Mouse (Mus musculus) ZHBTc4 (cell line): Measurements from ENCODE around the gene Slc30a7.

Experiments
- DNase-seq: peaks from one replicate; pipeline ENCODE4 v3.0.0-alpha.2; 2011; ENCODE audit warnings: low read depth, low spot score

Slc30a7 gene

DNA sequence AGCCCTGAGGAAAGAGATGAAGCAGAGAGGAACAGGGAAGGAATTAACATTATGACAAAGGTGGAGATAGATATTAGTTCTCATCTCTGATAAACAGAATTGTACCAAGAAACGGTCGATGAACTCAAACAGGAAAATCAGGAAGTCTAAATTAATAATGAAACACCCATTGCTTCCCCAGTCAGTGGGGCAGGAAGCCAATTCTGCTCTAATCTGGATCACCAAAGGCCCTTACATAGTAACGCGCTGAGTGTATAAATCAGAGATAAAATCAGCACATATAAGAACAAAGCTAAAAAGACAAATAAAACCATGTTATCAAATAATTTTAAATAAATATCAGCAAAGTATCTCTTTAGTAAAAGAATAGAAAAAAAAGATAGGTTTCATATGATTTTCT, 15.1 kb downstream of the Slc30a7 start:
- no peak for DNase-seq

- DNase-seq: no peak
These were observed 21.9 kb downstream of the Slc30a7 start for GRCm38 (mm10) chr3:115985183-115985892.

DNA sequence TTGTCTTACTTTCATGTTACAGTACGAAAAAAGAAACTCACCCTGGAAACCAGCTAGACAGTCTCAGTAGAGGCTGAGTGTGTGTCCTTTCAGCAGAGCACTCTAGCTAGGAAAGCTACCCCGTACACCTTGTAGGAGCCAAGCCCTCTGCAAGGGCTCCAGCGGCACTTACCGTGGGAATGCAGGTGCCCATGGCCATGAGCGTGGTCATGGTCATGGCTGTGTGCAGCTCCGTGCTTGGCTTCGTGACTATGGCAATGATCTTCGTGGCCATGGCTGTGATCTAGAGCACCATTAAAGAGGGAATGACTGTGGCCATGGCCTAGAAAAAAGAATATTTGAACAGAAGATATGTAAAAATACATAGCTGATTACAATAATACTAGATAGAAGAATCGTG, 22.6 kb downstream of the Slc30a7 start:
- no peak for DNase-seq

GRCm38 (mm10) chr3:115983217-115983616, 24.0 kb downstream of the Slc30a7 start:
- no peak for DNase-seq

- peak; percentile 13 for DNase-seq
These were observed 28.2 kb downstream of the Slc30a7 start for GRCm38 (mm10) chr3:115979000-115979399.

- DNase-seq: no peak
These were observed 32.2 kb downstream of the Slc30a7 start for GRCm38 (mm10) chr3:115974995-115975394.

GRCm38 (mm10) chr3:115974228-115974627, 33.0 kb downstream of the Slc30a7 start:
- DNase-seq: no peak

- DNase-seq: no peak
These were observed 35.1 kb downstream of the Slc30a7 start for GRCm38 (mm10) chr3:115971891-115972646.

- no peak for DNase-seq
These were observed 36.0 kb downstream of the Slc30a7 start for GRCm38 (mm10) chr3:115971045-115971785.

GRCm38 (mm10) chr3:115968745-115969530, 38.3 kb downstream of the Slc30a7 start:
- no peak for DNase-seq

GRCm38 (mm10) chr3:115964071-115964470, 43.1 kb downstream of the Slc30a7 start:
- DNase-seq: no peak

GRCm38 (mm10) chr3:115963597-115963996, 43.6 kb downstream of the Slc30a7 start:
- no peak for DNase-seq

GRCm38 (mm10) chr3:115962028-115962415, 45.2 kb downstream of the Slc30a7 start:
- DNase-seq: no peak

GRCm38 (mm10) chr3:115961311-115962027, 45.7 kb downstream of the Slc30a7 start:
- no peak for DNase-seq

GRCm38 (mm10) chr3:115957223-115957622, 50.0 kb downstream of the Slc30a7 start:
- DNase-seq: no peak

- no peak for DNase-seq
These were observed 54.1 kb downstream of the Slc30a7 start for GRCm38 (mm10) chr3:115953088-115953487.

DNA sequence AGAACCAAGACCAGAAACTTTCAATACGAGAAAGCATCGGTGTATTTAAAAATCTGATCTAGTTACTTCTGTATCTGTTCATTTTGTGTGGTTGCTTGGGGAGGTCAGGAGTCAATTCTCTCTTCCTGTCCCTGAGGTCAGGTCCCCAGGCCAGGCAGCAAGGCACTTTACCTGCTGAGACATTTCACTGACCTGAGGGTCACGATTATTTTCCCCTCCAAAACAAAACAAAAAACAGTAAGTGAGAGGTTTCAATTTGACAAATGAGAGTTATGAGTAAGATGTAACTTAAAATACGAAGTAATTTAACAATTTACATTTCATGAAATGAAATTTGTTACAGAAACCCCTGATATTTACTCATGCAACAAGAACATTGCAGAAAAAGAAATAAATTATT, 54.9 kb downstream of the Slc30a7 start:
- no peak for DNase-seq

DNA sequence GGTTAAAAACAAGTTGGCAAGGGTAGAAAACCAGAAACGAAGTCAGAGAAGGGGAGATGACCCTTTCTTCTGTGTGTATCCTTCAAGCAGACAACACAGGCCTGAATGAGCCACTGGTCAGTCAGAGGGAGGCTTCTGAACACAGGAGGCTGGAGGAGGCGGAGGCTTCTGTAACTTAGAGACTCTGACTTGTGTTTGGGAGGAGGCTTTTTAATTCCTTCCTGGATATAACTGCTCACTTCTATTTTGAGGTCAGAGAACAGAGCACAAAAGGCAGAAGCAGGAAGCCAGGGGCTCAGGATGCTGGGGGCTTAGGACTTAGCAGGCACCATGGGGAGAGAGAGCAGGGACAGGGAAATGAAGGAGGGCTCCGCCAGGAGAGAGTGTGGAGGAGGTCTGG, 56.0 kb downstream of the Slc30a7 start:
- no peak for DNase-seq

GRCm38 (mm10) chr3:115949921-115950877, 57.0 kb downstream of the Slc30a7 start:
- DNase-seq: no peak
